ENCODE assay signal across 28 mouse cellular contexts in the genomic region with DNA sequence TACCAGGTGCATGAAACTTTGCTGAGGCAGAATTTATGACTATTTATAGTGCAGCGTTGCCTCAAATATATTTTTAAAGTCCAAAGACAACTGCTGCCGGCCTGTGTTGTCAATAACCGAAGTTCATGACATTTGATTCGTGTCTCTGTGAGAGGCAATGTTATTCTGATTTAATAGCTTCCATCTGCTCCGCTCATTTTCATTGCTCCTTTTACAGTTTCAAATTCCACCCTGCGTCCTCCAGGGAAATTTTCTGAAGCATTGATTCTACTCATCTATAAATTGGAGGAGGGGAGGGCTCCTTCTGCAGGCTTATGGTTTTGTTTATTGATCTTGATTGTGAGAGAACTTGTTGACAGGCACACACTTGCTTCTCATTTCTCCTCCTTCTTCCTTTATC.
DNase-seq lines count a peak whose midpoint lies in the region; ATAC-seq and TF ChIP-seq lines count a peak whose summit lies in the region.
"Had no signal": no experiment of that assay in that cellular context is flagged by ENCODE, and none has a peak within 500 bp of the region (broad histone marks: within the 10 kb centered on the region; RNA-seq: fewer than 3 reads in every experiment).

No protein-coding gene starts in this region.

- no peak for TF ChIP-seq POLR2A in thymus, adult 2 months (IDR thresholded peaks at IDR 0.05; ENCODE audit: control insufficient read depth, extremely low read depth, insufficient read depth, low read length, poor library complexity)

- H3K4me2 ChIP-seq in embryonic facial prominence, embryonic 11.5 days (ENCODE audit: low read depth, low read length) = no peak overlapping the region
- H3K4me2 ChIP-seq: embryonic facial prominence, embryonic 13.5 days; forebrain, embryonic 13.5 days; heart, embryonic 11.5 days; hindbrain, embryonic 13.5 days had no signal

- no peak overlapping the region for H3K27ac ChIP-seq in embryonic facial prominence, embryonic 11.5 days (replicated peaks; ENCODE audit: low read depth, low read length)
- no peak overlapping the region for H3K27ac ChIP-seq in thymus, adult 2 months (ENCODE audit: control insufficient read depth, insufficient read depth, low read length)
- H3K27ac ChIP-seq: embryonic facial prominence, embryonic 13.5 days; forebrain, embryonic 10.5 days; forebrain, embryonic 13.5 days; heart, adult 2 months; hindbrain, embryonic 10.5 days; hindbrain, embryonic 13.5 days; hindbrain, postnatal 0 days had no signal

- DNase-seq in embryo, embryonic 10.5 days (ENCODE audit: low spot score) = peak; percentile 55
- peak; percentile 52 for DNase-seq in embryo, embryonic 11 days
- DNase-seq in embryonic facial prominence, embryonic 11.5 days (ENCODE audit: low spot score) = peak; percentile 81
- DNase-seq in mesoderm, embryonic 11.5 days (ENCODE audit: low read depth, low spot score) = peak; percentile 52
- DNase-seq in gastrocnemius, adult 8-10 months (ENCODE audit: low spot score in 2 of 2) = no peak
- no peak for DNase-seq in thymus, adult 2 months
- DNase-seq: adrenal gland, adult 2 months; adrenal gland, postnatal 14 days; cerebellum, adult 11 months; cerebellum, adult 2 months; cerebellum, adult 9-11 months; cerebellum, postnatal 25 days; gastrocnemius, postnatal 10 days; gastrocnemius, postnatal 36 days; heart, adult 2 months; heart, postnatal 36 days; kidney, adult 18-20 months had no signal

- no peaks in the 10 kb centered on the region for H3K36me3 ChIP-seq in embryonic facial prominence, embryonic 11.5 days (replicated peaks; ENCODE audit: control insufficient read depth, insufficient read depth, low read depth, low read length)
- no peaks in the 10 kb centered on the region for H3K36me3 ChIP-seq in thymus, adult 2 months (ENCODE audit: control insufficient read depth, insufficient read depth, low read length)
- H3K36me3 ChIP-seq: embryonic facial prominence, embryonic 13.5 days; forebrain, embryonic 10.5 days; hindbrain, embryonic 10.5 days; hindbrain, embryonic 13.5 days had no signal

- no peak for ATAC-seq in embryonic facial prominence, embryonic 11.5 days (replicated peaks; ENCODE audit: insufficient number of reproducible peaks, low FRiP score, low TSS enrichment, low read depth)
- ATAC-seq: CD4-positive, CD25-positive, alpha-beta regulatory T cell, adult 4 months; forebrain, embryonic 13.5 days; forebrain, embryonic 16.5 days; hindbrain, postnatal 0 days; inflammation-experienced regulatory T-cells, adult 6 months; intestine, embryonic 16.5 days had no signal

- TF ChIP-seq CTCF in thymus, adult 2 months (IDR thresholded peaks at IDR 0.05; ENCODE audit: borderline replicate concordance, control insufficient read depth, extremely low read depth, insufficient read depth, low read length, poor library complexity) = no peak

- WGBS in embryonic facial prominence, embryonic 11.5 days = 21% methylated on average over 6 of the region's 6 CpGs
- WGBS in thymus, adult 2 months = 93% methylated on average over 6 of the region's 6 CpGs

- no peak overlapping the region for H3K9ac ChIP-seq in embryonic facial prominence, embryonic 11.5 days (replicated peaks; ENCODE audit: low read length)
- H3K9ac ChIP-seq: embryonic facial prominence, embryonic 13.5 days; forebrain, embryonic 13.5 days; hindbrain, embryonic 13.5 days had no signal

- no peaks in the 10 kb centered on the region for H3K27me3 ChIP-seq in embryonic facial prominence, embryonic 11.5 days (ENCODE audit: control insufficient read depth, insufficient read depth, low read length)
- H3K27me3 ChIP-seq in thymus, adult 2 months (ENCODE audit: control insufficient read depth, insufficient read depth, low read length) = no peaks in the 10 kb centered on the region
- H3K27me3 ChIP-seq: embryonic facial prominence, embryonic 13.5 days; forebrain, embryonic 13.5 days; hindbrain, embryonic 13.5 days had no signal

- H3K4me1 ChIP-seq in embryonic facial prominence, embryonic 11.5 days (ENCODE audit: control insufficient read depth, insufficient read depth, low read length) = no peaks in the 10 kb centered on the region
- no peaks in the 10 kb centered on the region for H3K4me1 ChIP-seq in thymus, adult 2 months (replicated peaks; ENCODE audit: control insufficient read depth, insufficient read depth, low read length)
- H3K4me1 ChIP-seq: forebrain, embryonic 10.5 days; forebrain, embryonic 13.5 days; hindbrain, embryonic 10.5 days; hindbrain, embryonic 13.5 days had no signal

- no peak overlapping the region for H3K4me3 ChIP-seq in embryonic facial prominence, embryonic 11.5 days (ENCODE audit: low read depth, low read length)
- H3K4me3 ChIP-seq in thymus, adult 2 months (ENCODE audit: control insufficient read depth, insufficient read depth, low read length) = no peak overlapping the region
- H3K4me3 ChIP-seq: embryonic facial prominence, embryonic 13.5 days; forebrain, embryonic 10.5 days; forebrain, embryonic 13.5 days; heart, adult 2 months; hindbrain, embryonic 10.5 days; hindbrain, embryonic 13.5 days had no signal

- H3K9me3 ChIP-seq in embryonic facial prominence, embryonic 11.5 days (replicated peaks; ENCODE audit: control insufficient read depth, low read length) = no peaks in the 10 kb centered on the region
- H3K9me3 ChIP-seq: embryonic facial prominence, embryonic 13.5 days; forebrain, embryonic 10.5 days; forebrain, embryonic 13.5 days; hindbrain, embryonic 10.5 days; hindbrain, embryonic 13.5 days had no signal

Comparison
In these comparisons a context has a peak if more than half of its experiments do, and no peak if none do; other contexts are left out.
1. DNase-seq: peak in embryo, embryonic 10.5 days (single experiment), embryo, embryonic 11 days (single experiment), embryonic facial prominence, embryonic 11.5 days (single experiment) and mesoderm, embryonic 11.5 days (single experiment); none in gastrocnemius, adult 8-10 months (0 of 2) and thymus, adult 2 months (single experiment).